Mouse (Mus musculus) brain, embryonic 14.5 days (tissue): ENCODE measurements around the gene Ncor2.

Source experiments
- CTCF ChIP-seq: fragments of 200-500 bp; IDR thresholded peaks from 2 replicates; pipeline ENCODE4 v1.5.1; 2012; ENCODE audit warnings: inconsistent platforms, mild to moderate bottlenecking, moderate library complexity, borderline replicate concordance; ENCODE audit not compliant: insufficient read depth, insufficient read length; ENCODE audit errors: extremely low read depth
- POLR2A ChIP-seq: fragments of 200-500 bp; IDR thresholded peaks from 2 replicates; pipeline ENCODE4 v1.6.1; 2012; ENCODE audit warnings: mild to moderate bottlenecking, inconsistent platforms, borderline replicate concordance; ENCODE audit not compliant: poor library complexity, insufficient read depth, insufficient read length, severe bottlenecking; ENCODE audit errors: extremely low read depth

DNA sequence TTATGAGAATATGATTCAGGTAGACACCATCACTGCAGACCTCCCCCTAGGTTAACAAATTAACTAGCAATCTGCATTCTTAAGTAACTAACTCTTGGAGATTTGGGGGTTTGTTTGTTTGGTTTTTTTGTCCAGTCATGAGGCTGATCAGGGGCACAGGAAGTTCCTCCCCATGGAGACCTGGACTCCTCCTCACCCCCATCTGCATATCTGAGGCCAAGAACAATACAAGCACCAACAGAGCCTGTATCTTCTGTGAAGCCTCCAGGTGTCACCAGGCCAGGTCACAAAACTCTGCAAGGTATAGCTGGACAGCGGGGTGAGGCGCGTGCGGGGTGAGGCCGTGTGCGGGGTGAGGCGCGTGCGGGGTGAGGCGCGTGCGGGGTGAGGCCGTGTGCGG, 13.0 kb downstream of the Ncor2 start:
- TF ChIP-seq POLR2A (no peak), CTCF (no peak)
